Comparison of ENCODE assay signal across 16 mouse cellular contexts in genomic region chr5:64340366-64340765, GRCm38 (mm10).
"Had no signal": no experiment of that assay in that cellular context is flagged by ENCODE, and none has a peak within 500 bp of the region (broad histone marks: within the 10 kb centered on the region; RNA-seq: fewer than 3 reads in every experiment).

No protein-coding gene starts in this region.

- H3K4me3 ChIP-seq: left cerebral cortex, adult 2 months; liver, embryonic 13.5 days; lung, embryonic 15.5 days; midbrain, embryonic 13.5 days; neural tube, embryonic 12.5 days had no signal

- H3K27me3 ChIP-seq: liver, embryonic 13.5 days; lung, embryonic 15.5 days; midbrain, embryonic 13.5 days; neural tube, embryonic 12.5 days had no signal

- H3K27ac ChIP-seq: kidney, postnatal 0 days; left cerebral cortex, adult 2 months; liver, embryonic 13.5 days; lung, embryonic 15.5 days; midbrain, embryonic 13.5 days; neural tube, embryonic 12.5 days had no signal

- ATAC-seq: liver, postnatal 0 days; midbrain, embryonic 13.5 days had no signal

- H3K9ac ChIP-seq: liver, embryonic 13.5 days; liver, postnatal 0 days; lung, embryonic 15.5 days; midbrain, embryonic 13.5 days; neural tube, embryonic 12.5 days had no signal

- DNase-seq: kidney, adult 11 months; kidney, adult 9 months; kidney, postnatal 36 days; liver, embryonic 13.5 days; liver, postnatal 0 days; lung, postnatal 14 days; retina, postnatal 1 day; right cerebral cortex, postnatal 4 days; spleen, adult 18-20 months; thymus, adult 18-20 months; thymus, postnatal 25 days had no signal

- H3K4me2 ChIP-seq: liver, embryonic 13.5 days; lung, embryonic 15.5 days; midbrain, embryonic 13.5 days; neural tube, embryonic 12.5 days had no signal

- H3K9me3 ChIP-seq: liver, embryonic 13.5 days; lung, embryonic 15.5 days; midbrain, embryonic 13.5 days; neural tube, embryonic 12.5 days had no signal
